Mouse (Mus musculus) MEL (cell line): ENCODE data around the gene Olfr1157. TPM values are rescaled to one million over a fixed set of nuclear protein-coding genes. Genes with fewer than 3 reads are reported as not detected.

Experiments
- DNase-seq: peaks from one replicate; pipeline ENCODE4 v3.0.0; 2011; ENCODE audit warnings: low read depth, low spot score
- H3K27ac ChIP-seq: 2 replicates; pipeline ENCODE4 v1.5.1; 2012; ENCODE audit warnings: low read depth, mild to moderate bottlenecking, control low read depth, low read length, moderate library complexity; ENCODE audit not compliant: control insufficient read depth
- H3K27me3 ChIP-seq, 2 experiments: fragments of 150-350 bp in 1 of 2; sonication (generic) in 1 of 2; 2 replicates each; pipeline ENCODE4 v1.6.1; 2012; ENCODE audit warnings: low read length in 2 of 2, mild to moderate bottlenecking in 2 of 2, improper control_type of control experiment in 1 of 2, moderate library complexity in 1 of 2; ENCODE audit not compliant: insufficient read depth in 2 of 2, control insufficient read depth in 1 of 2
- H3K36me3 ChIP-seq, 2 experiments: 2 replicates each; pipeline ENCODE4 v1.6.1; 2012 to 2014; ENCODE audit warnings: low read length in 2 of 2, improper control_type of control experiment in 1 of 2, inconsistent platforms in 1 of 2, mild to moderate bottlenecking in 1 of 2; ENCODE audit not compliant: insufficient read depth in 2 of 2, control insufficient read depth in 1 of 2
- H3K4me1 ChIP-seq, 2 experiments: fragments of 150-350 bp in 1 of 2; sonication (generic) in 1 of 2; 2 replicates each; pipeline ENCODE4 v1.6.1; 2012; ENCODE audit warnings: low read length in 2 of 2, improper control_type of control experiment in 1 of 2, mild to moderate bottlenecking in 1 of 2; ENCODE audit not compliant: insufficient read depth in 2 of 2, control insufficient read depth in 1 of 2
- H3K4me3 ChIP-seq, 2 experiments: fragments of 150-350 bp in 1 of 2; sonication (generic) in 1 of 2; 2 replicates each; pipeline ENCODE4 v1.5.1; 2012; ENCODE audit warnings: low read depth in 2 of 2, low read length in 2 of 2, mild to moderate bottlenecking in 2 of 2, moderate library complexity in 2 of 2, control low read depth in 1 of 2, improper control_type of control experiment in 1 of 2; ENCODE audit not compliant: control insufficient read depth in 1 of 2, insufficient read depth in 1 of 2
- H3K79me2 ChIP-seq: 2 replicates; pipeline ENCODE4 v1.6.1; 2012; ENCODE audit warnings: mild to moderate bottlenecking, low read length, moderate library complexity; ENCODE audit not compliant: control insufficient read depth, poor library complexity, insufficient read depth
- H3K9ac ChIP-seq: 2 replicates; pipeline ENCODE4 v1.6.1; 2012; ENCODE audit warnings: low read depth, mild to moderate bottlenecking, control low read depth, low read length, moderate library complexity; ENCODE audit not compliant: control insufficient read depth, poor library complexity, severe bottlenecking
- H3K9me3 ChIP-seq: fragments of 150-350 bp; sonication (generic); replicated peaks from 2 replicates; pipeline ENCODE4 v1.6.1; 2012; ENCODE audit warnings: mild to moderate bottlenecking, low read length, improper control_type of control experiment, moderate library complexity; ENCODE audit not compliant: insufficient read depth
- KAT2A ChIP-seq: conservative IDR thresholded peaks from 2 replicates; pipeline ENCODE4 v1.6.1; 2012; ENCODE audit warnings: low read depth, low read length, improper control_type of control experiment, inconsistent platforms
- POLR2A ChIP-seq, 2 experiments: IDR thresholded peaks; 2 replicates each; pipeline ENCODE4 v1.6.1; 2011 to 2012; ENCODE audit warnings: low read length in 2 of 2, mild to moderate bottlenecking in 2 of 2, control low read depth in 1 of 2, improper control_type of control experiment in 1 of 2, low read depth in 1 of 2, moderate library complexity in 1 of 2; ENCODE audit not compliant: control insufficient read depth in 1 of 2, insufficient read depth in 1 of 2, poor library complexity in 1 of 2
- RCOR1 ChIP-seq: IDR thresholded peaks from 2 replicates; pipeline ENCODE4 v1.6.1; 2012; ENCODE audit warnings: low read depth, mild to moderate bottlenecking, inconsistent platforms, low read length, improper control_type of control experiment
- TAL1 ChIP-seq: IDR thresholded peaks from 2 replicates; pipeline ENCODE4 v1.6.1; 2012; ENCODE audit warnings: mild to moderate bottlenecking, inconsistent platforms, low read length, moderate library complexity, mixed read lengths
- polyA plus RNA-seq, 2 experiments: library from polyadenylated mRNA; stranded (reverse) in 1 of 2; unstranded in 1 of 2; fragments of >175 nt in 1 of 2; fragments of >200 nt in 1 of 2; gene quantifications; 2 replicates each; pipeline versions ENCODE4 v1.2.1 to v1.2.4; 2012; ENCODE audit warnings: low replicate concordance in 2 of 2, low read depth in 1 of 2; ENCODE audit not compliant: insufficient read length in 2 of 2, insufficient read depth in 1 of 2, missing spikeins in 1 of 2
- total RNA-seq: library from RNA; depleted of rRNA; stranded (reverse); fragments of 300-350 nt; gene quantifications from 2 replicates; pipeline ENCODE4 v1.2.3, GENCODE M21; 2012; rRNA removed

Olfr1157 gene
- total and polyA plus RNA-seq, 3 experiments: not detected

DNA sequence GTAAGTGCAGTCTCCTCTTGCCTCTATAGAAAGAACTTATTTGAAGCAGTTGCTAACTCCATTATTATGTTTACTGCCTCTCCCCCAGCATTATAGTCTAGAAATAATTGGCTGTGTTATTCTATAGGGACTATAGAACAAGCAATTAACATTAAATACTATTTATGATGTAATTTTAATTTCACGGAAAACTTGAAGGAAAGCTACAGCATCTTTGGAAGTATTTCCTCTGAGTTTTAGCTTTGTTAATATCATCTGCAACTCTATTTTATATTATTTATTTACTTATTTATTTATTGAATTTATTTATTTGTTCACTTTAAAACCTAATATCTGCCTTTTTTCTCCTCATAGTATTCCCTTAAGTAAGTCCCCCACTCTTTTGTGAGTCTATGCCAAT, 23.1 kb downstream of the Olfr1157 start, which contains the start of gene Olfr1155:
TSS of gene Olfr1155 (minus strand) at position 101 of the 400 bp plus-strand sequence.
- Histone ChIP-seq H3K27ac (no peak within 1 kb of the TSS), H3K36me3 (no peaks in the 10 kb centered on the region), H3K4me3 (no peak within 1 kb of the TSS), H3K79me2 (no peaks in the 10 kb centered on the region), H3K9ac (no peak within 1 kb of the TSS), H3K4me1 (no peaks in the 10 kb centered on the region), H3K27me3 (no peaks in the 10 kb centered on the region), H3K9me3 (no peaks in the 10 kb centered on the region)
- TF ChIP-seq POLR2A (IDR thresholded peaks at IDR 0.05; ENCODE audit: control insufficient read depth in 1 of 2, insufficient read depth in 1 of 2, low read depth in 1 of 2, low read length in 2 of 2, poor library complexity in 1 of 2) (no peak), KAT2A (no peak), TAL1 (no peak), RCOR1 (no peak)
- DNase-seq: no peak

Other genes starting within 250 kb of the Olfr1157 start
- not detected in 2 replicates for gene Olfr1138, start 228.3 kb downstream of the Olfr1157 start, total RNA-seq
- not detected for gene Olfr1138, start 228.3 kb downstream of the Olfr1157 start, polyA plus RNA-seq
- not detected in 2 replicates for gene Olfr1140, start 224.5 kb downstream of the Olfr1157 start, total RNA-seq
- not detected for gene Olfr1140, start 224.5 kb downstream of the Olfr1157 start, polyA plus RNA-seq
- not detected in 2 replicates for gene Olfr1141, start 214.3 kb downstream of the Olfr1157 start, total RNA-seq
- not detected for gene Olfr1141, start 214.3 kb downstream of the Olfr1157 start, polyA plus RNA-seq
- gene Olfr152, start 188.8 kb downstream of the Olfr1157 start, total RNA-seq: not detected in 2 replicates
- not detected for gene Olfr152, start 188.8 kb downstream of the Olfr1157 start, polyA plus RNA-seq
- gene Olfr1143, start 167.7 kb downstream of the Olfr1157 start, total RNA-seq: not detected in 2 replicates
- gene Olfr1143, start 167.7 kb downstream of the Olfr1157 start, polyA plus RNA-seq: not detected
- not detected in 2 replicates for gene Olfr1145, start 158.5 kb downstream of the Olfr1157 start, total RNA-seq
- gene Olfr1145, start 158.5 kb downstream of the Olfr1157 start, polyA plus RNA-seq: not detected
- not detected in 2 replicates for gene Olfr1148, start 137.8 kb downstream of the Olfr1157 start, total RNA-seq
- gene Olfr1148, start 137.8 kb downstream of the Olfr1157 start, polyA plus RNA-seq: not detected
- gene Olfr1150-ps1, start 124.3 kb downstream of the Olfr1157 start, total RNA-seq: not detected in 2 replicates
- not detected for gene Olfr1150-ps1, start 124.3 kb downstream of the Olfr1157 start, polyA plus RNA-seq
- gene Olfr1151, start 112.4 kb downstream of the Olfr1157 start, total RNA-seq: not detected in 2 replicates
- not detected for gene Olfr1151, start 112.4 kb downstream of the Olfr1157 start, polyA plus RNA-seq
- gene Olfr1152, start 101.8 kb downstream of the Olfr1157 start, total RNA-seq: not detected in 2 replicates
- gene Olfr1152, start 101.8 kb downstream of the Olfr1157 start, polyA plus RNA-seq: under 1 TPM in 1 of 2 experiments, not detected in 1; 0.01 TPM
- gene Olfr1153, start 73.3 kb downstream of the Olfr1157 start, total RNA-seq: not detected in 2 replicates
- gene Olfr1153, start 73.3 kb downstream of the Olfr1157 start, polyA plus RNA-seq: not detected
- not detected in 2 replicates for gene Olfr1154, start 63.1 kb downstream of the Olfr1157 start, total RNA-seq
- gene Olfr1154, start 63.1 kb downstream of the Olfr1157 start, polyA plus RNA-seq: not detected
- not detected in 2 replicates for gene Olfr1155, start 23.2 kb downstream of the Olfr1157 start, total RNA-seq
- gene Olfr1155, start 23.2 kb downstream of the Olfr1157 start, polyA plus RNA-seq: not detected
- not detected in 2 replicates for gene Olfr1156, start 15.2 kb downstream of the Olfr1157 start, total RNA-seq
- gene Olfr1156, start 15.2 kb downstream of the Olfr1157 start, polyA plus RNA-seq: under 1 TPM in 1 of 2 experiments, not detected in 1; 0.03 TPM
- not detected in 2 replicates for gene Olfr74, start 6.4 kb upstream of the Olfr1157 start, total RNA-seq
- not detected for gene Olfr74, start 6.4 kb upstream of the Olfr1157 start, polyA plus RNA-seq
- not detected in 2 replicates for gene Olfr1158, start 21.8 kb upstream of the Olfr1157 start, total RNA-seq
- gene Olfr1158, start 21.8 kb upstream of the Olfr1157 start, polyA plus RNA-seq: not detected
- gene Olfr1160, start 40.0 kb upstream of the Olfr1157 start, total RNA-seq: not detected in 2 replicates
- gene Olfr1160, start 40.0 kb upstream of the Olfr1157 start, polyA plus RNA-seq: not detected
- not detected in 2 replicates for gene Olfr1161, start 54.5 kb upstream of the Olfr1157 start, total RNA-seq
- gene Olfr1161, start 54.5 kb upstream of the Olfr1157 start, polyA plus RNA-seq: not detected
- gene Olfr73, start 69.4 kb upstream of the Olfr1157 start, total RNA-seq: not detected in 2 replicates
- gene Olfr73, start 69.4 kb upstream of the Olfr1157 start, polyA plus RNA-seq: not detected
- gene Olfr1162, start 82.8 kb upstream of the Olfr1157 start, total RNA-seq: not detected in 2 replicates
- gene Olfr1162, start 82.8 kb upstream of the Olfr1157 start, polyA plus RNA-seq: not detected
- not detected in 2 replicates for gene Olfr1163, start 103.5 kb upstream of the Olfr1157 start, total RNA-seq
- gene Olfr1163, start 103.5 kb upstream of the Olfr1157 start, polyA plus RNA-seq: not detected
- gene Olfr1164, start 125.7 kb upstream of the Olfr1157 start, total RNA-seq: not detected in 2 replicates
- not detected for gene Olfr1164, start 125.7 kb upstream of the Olfr1157 start, polyA plus RNA-seq
- gene Olfr1166, start 160.0 kb upstream of the Olfr1157 start, total RNA-seq: not detected in 2 replicates
- gene Olfr1166, start 160.0 kb upstream of the Olfr1157 start, polyA plus RNA-seq: not detected
- gene Olfr1167, start 186.9 kb upstream of the Olfr1157 start, total RNA-seq: not detected in 2 replicates
- under 1 TPM in 1 of 2 experiments, not detected in 1; 0.26 TPM for gene Olfr1167, start 186.9 kb upstream of the Olfr1157 start, polyA plus RNA-seq
- not detected in 2 replicates for gene Olfr1168, start 213.6 kb upstream of the Olfr1157 start, total RNA-seq
- not detected for gene Olfr1168, start 213.6 kb upstream of the Olfr1157 start, polyA plus RNA-seq